Mouse (Mus musculus): Measurements from ENCODE around the gene Arhgef17. TPM values are rescaled to one million over a fixed set of nuclear protein-coding genes. Genes with fewer than 3 reads are reported as not detected.

Arhgef17 gene
- polyA plus RNA-seq, 1 experiment from 2014 or later: 11.0 TPM

- H3K9me3 ChIP-seq: no peaks in the 10 kb centered on the region
- no peak overlapping the region for H3K9ac ChIP-seq
- H3K4me3 ChIP-seq: no peak overlapping the region
- peak overlapping the region; percentile 11; the same call in 1 of the 2 replicates for H3K4me2 ChIP-seq (replicated peaks)
- WGBS: 18% methylated on average over 2 of the region's 2 CpGs
- no peak for ATAC-seq (ENCODE audit: insufficient number of reproducible peaks, insufficient read depth, low FRiP score, low TSS enrichment)
- H3K36me3 ChIP-seq: peaks cover 29% of the 10 kb centered on the region
- no peaks in the 10 kb centered on the region for H3K27me3 ChIP-seq
- peak overlapping the region; percentile 50 for H3K27ac ChIP-seq
- H3K4me1 ChIP-seq: peaks cover 45% of the 10 kb centered on the region
Observed at GRCm38 (mm10) chr7:100911246-100911770, 20.6 kb downstream of the Arhgef17 start.

GRCm38 (mm10) chr7:100908567-100908966 lies 23.3 kb downstream of the Arhgef17 start:
- ATAC-seq (ENCODE audit: insufficient number of reproducible peaks, insufficient read depth, low FRiP score, low TSS enrichment): no peak
- H3K4me2 ChIP-seq (replicated peaks): no peak overlapping the region
- WGBS: 55% methylated on average over 8 of the region's 8 CpGs

GRCm38 (mm10) chr7:100908061-100908460 lies 23.8 kb downstream of the Arhgef17 start:
- Histone ChIP-seq H3K4me2 (replicated peaks) (peak overlapping the region; percentile 28; the same call in 1 of the 2 replicates), H3K27ac (peak overlapping the region; percentile 82), H3K4me3 (no peak overlapping the region), H3K36me3 (peaks cover 23% of the 10 kb centered on the region), H3K9me3 (no peaks in the 10 kb centered on the region), H3K4me1 (peaks cover 45% of the 10 kb centered on the region), H3K9ac (0 out of 2 replicates have a peak overlapping the region, but pooled peaks have one; percentile 1), H3K27me3 (no peaks in the 10 kb centered on the region)
- ATAC-seq (ENCODE audit: insufficient number of reproducible peaks, insufficient read depth, low FRiP score, low TSS enrichment): no peak
- WGBS: 83% methylated on average over 8 of the region's 8 CpGs

More at GRCm38 (mm10) chr7:100908567-100908966, 23.3 kb downstream of the Arhgef17 start:
- peaks cover 28% of the 10 kb centered on the region for H3K36me3 ChIP-seq
- H3K4me1 ChIP-seq: peaks cover 45% of the 10 kb centered on the region
- H3K27me3 ChIP-seq: no peaks in the 10 kb centered on the region
- H3K4me3 ChIP-seq: no peak overlapping the region
- no peak overlapping the region for H3K9ac ChIP-seq
- H3K27ac ChIP-seq: peak overlapping the region; percentile 82
- no peaks in the 10 kb centered on the region for H3K9me3 ChIP-seq

- no peaks in the 10 kb centered on the region for H3K27me3 ChIP-seq
- ATAC-seq (ENCODE audit: insufficient number of reproducible peaks, insufficient read depth, low FRiP score, low TSS enrichment): no peak
- 0% methylated on average over 1 of the region's 1 CpGs for WGBS
- H3K4me2 ChIP-seq (replicated peaks): peak overlapping the region; percentile 28
- no peak overlapping the region for H3K9ac ChIP-seq
- H3K9me3 ChIP-seq: no peaks in the 10 kb centered on the region
- peak overlapping the region; percentile 82 for H3K27ac ChIP-seq
- H3K36me3 ChIP-seq: peaks cover 18% of the 10 kb centered on the region
- H3K4me1 ChIP-seq: peaks cover 43% of the 10 kb centered on the region
- H3K4me3 ChIP-seq: no peak overlapping the region
Observed at GRCm38 (mm10) chr7:100907231-100907630, 24.7 kb downstream of the Arhgef17 start.

- H3K9ac ChIP-seq: no peak overlapping the region
- H3K9me3 ChIP-seq: no peaks in the 10 kb centered on the region
- no peak overlapping the region for H3K27ac ChIP-seq
- no peak overlapping the region for H3K4me2 ChIP-seq (replicated peaks)
- no peaks in the 10 kb centered on the region for H3K27me3 ChIP-seq
- WGBS: 94% methylated on average over 10 of the region's 10 CpGs
- H3K36me3 ChIP-seq: peaks cover 22% of the 10 kb centered on the region
- ATAC-seq (ENCODE audit: insufficient number of reproducible peaks, insufficient read depth, low FRiP score, low TSS enrichment): no peak
- no peak overlapping the region for H3K4me3 ChIP-seq
- peaks cover 33% of the 10 kb centered on the region for H3K4me1 ChIP-seq
Observed at GRCm38 (mm10) chr7:100906029-100906789, 25.7 kb downstream of the Arhgef17 start.

- no peaks in the 10 kb centered on the region for H3K27me3 ChIP-seq
- no peak for ATAC-seq (ENCODE audit: insufficient number of reproducible peaks, insufficient read depth, low FRiP score, low TSS enrichment)
- no peak overlapping the region for H3K9ac ChIP-seq
- H3K4me3 ChIP-seq: no peak overlapping the region
- H3K27ac ChIP-seq: no peak overlapping the region
- peaks cover 22% of the 10 kb centered on the region for H3K36me3 ChIP-seq
- H3K9me3 ChIP-seq: no peaks in the 10 kb centered on the region
- H3K4me1 ChIP-seq: peaks cover 24% of the 10 kb centered on the region
- WGBS: 88% methylated on average over 7 of the region's 7 CpGs
- H3K4me2 ChIP-seq (replicated peaks): no peak overlapping the region
Observed at GRCm38 (mm10) chr7:100905037-100905436, 26.9 kb downstream of the Arhgef17 start.

- Histone ChIP-seq H3K27me3 (no peaks in the 10 kb centered on the region), H3K9ac (no peak overlapping the region), H3K9me3 (no peaks in the 10 kb centered on the region), H3K36me3 (peaks cover 18% of the 10 kb centered on the region), H3K4me1 (peaks cover 20% of the 10 kb centered on the region), H3K4me2 (replicated peaks) (no peak overlapping the region), H3K4me3 (no peak overlapping the region), H3K27ac (no peak overlapping the region)
- no peak for ATAC-seq (ENCODE audit: insufficient number of reproducible peaks, insufficient read depth, low FRiP score, low TSS enrichment)
- 89% methylated on average over 5 of the region's 5 CpGs for WGBS
Observed at GRCm38 (mm10) chr7:100904612-100905011, 27.3 kb downstream of the Arhgef17 start.

- H3K27ac ChIP-seq: no peak overlapping the region
- H3K36me3 ChIP-seq: peaks cover 18% of the 10 kb centered on the region; the same call in 1 of the 2 replicates
- no peak overlapping the region for H3K4me3 ChIP-seq
- H3K27me3 ChIP-seq: no peaks in the 10 kb centered on the region
- H3K9ac ChIP-seq: no peak overlapping the region
- peaks cover 2% of the 10 kb centered on the region for H3K4me1 ChIP-seq
- no peak overlapping the region for H3K4me2 ChIP-seq (replicated peaks)
- ATAC-seq (ENCODE audit: insufficient number of reproducible peaks, insufficient read depth, low FRiP score, low TSS enrichment): no peak
- WGBS: 80% methylated on average over 9 of the region's 9 CpGs
- H3K9me3 ChIP-seq: no peaks in the 10 kb centered on the region
Observed at GRCm38 (mm10) chr7:100902451-100903137, 29.3 kb downstream of the Arhgef17 start.

GRCm38 (mm10) chr7:100897828-100898227 lies 34.1 kb downstream of the Arhgef17 start:
- H3K9ac ChIP-seq: no peak overlapping the region
- peaks cover 16% of the 10 kb centered on the region; the same call in 1 of the 2 replicates for H3K36me3 ChIP-seq
- WGBS: 81% methylated on average over 5 of the region's 5 CpGs
- H3K4me3 ChIP-seq: no peak overlapping the region
- H3K9me3 ChIP-seq: no peaks in the 10 kb centered on the region
- H3K4me1 ChIP-seq: peaks cover 25% of the 10 kb centered on the region
- ATAC-seq (ENCODE audit: insufficient number of reproducible peaks, insufficient read depth, low FRiP score, low TSS enrichment): no peak
- H3K27me3 ChIP-seq: no peaks in the 10 kb centered on the region
- H3K27ac ChIP-seq: no peak overlapping the region
- no peak overlapping the region for H3K4me2 ChIP-seq (replicated peaks)

GRCm38 (mm10) chr7:100894833-100895226 lies 37.1 kb downstream of the Arhgef17 start:
- 2% methylated on average over 12 of the region's 12 CpGs for WGBS
- H3K27ac ChIP-seq: peak overlapping the region; percentile 46; the same call in 1 of the 2 replicates
- peak overlapping the region; percentile 45 for H3K4me3 ChIP-seq
- H3K36me3 ChIP-seq: peaks cover 24% of the 10 kb centered on the region
- peaks cover 25% of the 10 kb centered on the region for H3K4me1 ChIP-seq
- H3K4me2 ChIP-seq (replicated peaks): peak overlapping the region; percentile 97
- no peaks in the 10 kb centered on the region for H3K9me3 ChIP-seq
- H3K9ac ChIP-seq: peak overlapping the region; percentile 68
- H3K27me3 ChIP-seq: no peaks in the 10 kb centered on the region
- no peak for ATAC-seq (ENCODE audit: insufficient number of reproducible peaks, insufficient read depth, low FRiP score, low TSS enrichment)

- Histone ChIP-seq H3K27me3 (no peaks in the 10 kb centered on the region), H3K9me3 (no peaks in the 10 kb centered on the region), H3K4me3 (peak overlapping the region; percentile 45), H3K27ac (peak overlapping the region; percentile 46; the same call in 1 of the 2 replicates), H3K4me1 (peaks cover 25% of the 10 kb centered on the region), H3K36me3 (peaks cover 29% of the 10 kb centered on the region), H3K4me2 (replicated peaks) (peak overlapping the region; percentile 97), H3K9ac (peak overlapping the region; percentile 68)
- 3% methylated on average over 52 of the region's 53 CpGs for WGBS
- ATAC-seq (ENCODE audit: insufficient number of reproducible peaks, insufficient read depth, low FRiP score, low TSS enrichment): peak; percentile 60
Observed at GRCm38 (mm10) chr7:100894057-100894832, 37.7 kb downstream of the Arhgef17 start.
